Mouse (Mus musculus): ENCODE data around the gene Pcbp4.

Gene Pcbp4

DNA sequence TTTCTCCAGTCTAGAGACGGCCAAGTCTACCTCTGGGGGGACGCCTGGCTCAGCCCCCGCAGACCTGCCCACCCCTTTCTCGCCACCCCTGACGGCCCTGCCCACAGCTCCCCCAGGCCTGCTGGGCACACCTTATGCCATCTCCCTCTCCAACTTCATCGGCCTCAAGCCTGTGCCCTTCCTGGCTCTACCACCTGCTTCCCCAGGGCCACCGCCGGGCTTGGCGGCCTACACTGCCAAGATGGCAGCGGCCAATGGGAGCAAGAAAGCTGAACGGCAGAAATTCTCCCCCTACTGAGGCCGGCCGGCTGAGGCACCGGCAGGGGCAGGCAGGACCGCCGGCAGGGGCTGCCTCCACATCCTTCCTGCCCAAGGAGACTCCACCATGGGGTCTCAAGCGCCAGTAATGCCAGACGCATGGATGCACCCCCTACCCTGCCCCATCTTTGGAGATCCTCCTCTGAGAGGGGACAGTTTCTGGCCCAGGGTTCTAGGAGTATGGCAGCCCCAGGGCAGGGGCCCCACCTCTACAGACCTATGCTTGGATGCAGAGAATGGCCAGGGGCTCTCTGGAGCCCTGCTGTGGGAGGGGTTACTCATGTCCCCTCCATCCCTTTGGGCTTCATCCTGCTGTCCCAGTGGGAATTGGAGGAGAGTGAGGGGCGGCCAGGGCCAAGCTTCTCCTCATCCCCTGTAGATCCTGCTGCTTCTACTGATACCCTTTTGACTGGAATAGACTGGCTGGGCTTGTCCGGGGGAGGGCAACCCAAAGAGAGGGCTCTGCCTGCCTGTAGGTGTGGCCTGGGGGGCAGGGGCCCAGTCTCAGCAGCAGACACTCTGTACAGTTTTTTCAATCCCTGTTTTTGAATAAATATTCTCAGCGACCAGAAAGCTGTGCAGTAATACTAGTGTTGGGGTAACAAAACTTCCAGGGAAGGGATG lies 10.3 kb downstream of the Pcbp4 start:
- in situ Hi-C loops (cut with MboI; ENCODE audit: low sequenced_read_pairs), result no loop called here

GRCm38 (mm10) chr9:106464751-106465541 lies 11.9 kb downstream of the Pcbp4 start:
- in situ Hi-C loops (cut with MboI; ENCODE audit: low sequenced_read_pairs), result no loop called here

DNA sequence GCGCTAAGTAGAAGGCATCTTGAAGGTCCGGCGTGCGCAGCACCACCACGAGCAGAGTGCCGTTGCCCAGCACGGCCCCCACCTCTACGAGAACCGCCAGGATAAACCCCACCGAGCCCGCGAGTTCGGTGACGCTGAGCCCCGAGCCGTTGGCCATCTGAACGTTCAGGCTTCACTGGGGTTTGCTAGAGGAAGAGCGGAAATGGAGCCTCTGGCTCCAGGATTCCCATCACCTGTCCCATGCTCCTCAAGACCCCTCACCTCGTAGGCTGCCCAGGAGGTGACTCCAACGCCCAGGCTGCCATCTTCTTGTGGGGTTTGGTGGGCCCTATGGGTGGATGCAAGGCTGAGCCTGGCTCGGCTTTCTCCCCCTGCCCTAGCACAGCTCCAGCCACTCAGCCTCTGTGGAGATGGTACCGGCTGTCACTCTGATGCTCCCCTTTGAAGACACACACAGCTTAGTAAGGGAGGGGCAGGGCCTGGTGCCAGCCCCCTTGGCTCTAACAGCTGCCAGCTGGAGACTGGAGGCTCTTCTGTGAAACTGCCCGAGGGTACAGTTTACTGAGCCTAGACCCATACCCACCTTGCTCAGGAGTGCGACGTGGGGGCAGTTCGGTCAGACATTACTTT lies 12.6 kb downstream of the Pcbp4 start, which contains the start of gene Gpr62:
Gene Gpr62 (minus strand): TSS at position 368 of the 630 bp plus-strand sequence.
- in situ Hi-C loops (cut with MboI; ENCODE audit: low sequenced_read_pairs), result no loop called here

DNA sequence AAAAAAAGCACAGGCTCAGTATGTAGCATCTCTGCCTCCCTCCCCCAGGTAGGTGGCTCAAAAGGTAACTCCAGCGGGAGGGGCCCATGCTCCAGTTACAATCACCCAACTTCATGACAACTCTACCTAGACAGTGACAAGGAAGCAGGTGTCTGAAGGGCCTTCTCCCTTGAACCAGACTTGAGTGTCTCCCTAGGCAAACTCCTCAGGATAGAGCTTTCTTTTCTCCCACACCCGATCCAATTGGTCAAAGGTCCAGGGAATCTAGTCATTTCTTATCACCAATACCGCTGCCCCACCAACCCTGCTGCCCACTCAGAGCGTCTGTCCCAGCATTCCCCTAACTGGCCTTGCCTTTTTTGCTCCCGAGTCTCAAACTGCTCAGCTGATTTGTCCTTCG lies 13.6 kb downstream of the Pcbp4 start:
- in situ Hi-C loops (cut with MboI; ENCODE audit: low sequenced_read_pairs), result no loop called here

GRCm38 (mm10) chr9:106467746-106468145 lies 14.7 kb downstream of the Pcbp4 start:
- in situ Hi-C loops (cut with MboI; ENCODE audit: low sequenced_read_pairs), result no loop called here

DNA sequence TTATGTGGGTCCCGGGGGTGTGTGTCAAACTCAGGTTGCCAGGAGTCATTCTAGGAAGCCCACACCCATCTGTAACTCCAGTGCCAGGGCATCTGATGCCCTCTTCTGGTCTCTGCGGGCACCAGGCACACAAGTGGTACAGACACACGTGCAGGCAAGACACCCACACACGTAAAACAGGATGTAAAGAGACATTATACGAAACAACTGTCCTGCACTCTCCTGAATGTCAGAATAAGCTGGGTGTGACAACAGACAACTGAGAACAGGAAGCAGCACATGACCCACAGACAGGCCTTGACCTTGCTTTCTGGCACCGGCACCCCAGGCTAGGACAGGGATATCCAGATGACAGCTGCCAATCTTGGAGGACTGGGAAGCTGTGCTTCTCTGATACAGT lies 16.2 kb downstream of the Pcbp4 start:
- in situ Hi-C loops (cut with MboI; ENCODE audit: low sequenced_read_pairs), result no loop called here

- in situ Hi-C loops (cut with MboI; ENCODE audit: low sequenced_read_pairs), result no loop called here
These were observed 16.7 kb downstream of the Pcbp4 start for GRCm38 (mm10) chr9:106469776-106470175.

GRCm38 (mm10) chr9:106470991-106471750 lies 18.1 kb downstream of the Pcbp4 start:
- in situ Hi-C loops (cut with MboI; ENCODE audit: low sequenced_read_pairs), result no loop called here

DNA sequence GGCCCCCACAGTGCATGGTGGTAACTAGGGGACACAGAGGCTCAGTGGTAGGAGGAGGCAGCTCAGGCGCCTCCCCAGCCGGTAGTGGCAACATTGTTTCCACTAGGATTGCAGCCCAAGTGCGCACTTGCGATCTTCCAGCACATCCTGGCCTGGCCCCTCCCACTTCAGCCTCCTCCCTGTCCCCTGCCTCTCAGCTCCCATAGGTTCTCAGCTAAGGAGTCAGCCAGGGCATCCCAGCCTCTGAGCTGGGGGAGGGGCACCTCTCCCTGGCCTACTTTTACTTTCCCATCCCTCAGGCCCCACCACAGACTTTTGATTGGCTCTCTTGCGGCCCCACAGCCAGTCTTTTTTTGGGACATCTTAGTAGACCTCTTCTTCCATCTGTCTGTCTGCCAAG lies 18.8 kb downstream of the Pcbp4 start:
- in situ Hi-C loops (cut with MboI; ENCODE audit: low sequenced_read_pairs), result no loop called here

DNA sequence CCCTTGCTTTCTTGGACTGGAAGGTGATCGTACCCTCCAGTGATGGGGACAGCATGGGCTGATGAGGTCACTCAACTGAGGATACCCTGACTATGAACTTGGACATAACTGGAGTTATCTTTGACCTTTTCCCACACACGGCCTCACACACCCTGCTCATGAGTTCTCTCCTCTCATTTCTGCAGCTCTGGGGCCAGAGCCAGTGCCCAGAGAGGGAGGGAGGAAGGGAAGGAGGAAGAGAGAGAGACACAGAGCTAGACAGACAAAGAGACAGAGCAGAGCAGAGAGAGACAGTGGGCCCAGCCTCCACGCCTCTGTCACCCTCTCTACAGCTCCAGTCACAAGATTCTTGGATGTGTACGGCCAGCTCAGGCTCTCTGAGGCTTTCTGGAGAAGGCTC lies 19.2 kb downstream of the Pcbp4 start:
- in situ Hi-C loops (cut with MboI; ENCODE audit: low sequenced_read_pairs), result no loop called here

GRCm38 (mm10) chr9:106473081-106473752 lies 20.1 kb downstream of the Pcbp4 start:
- in situ Hi-C loops (cut with MboI; ENCODE audit: low sequenced_read_pairs), result no loop called here

GRCm38 (mm10) chr9:106473753-106474105 lies 20.6 kb downstream of the Pcbp4 start:
- in situ Hi-C loops (cut with MboI; ENCODE audit: low sequenced_read_pairs), result no loop called here

GRCm38 (mm10) chr9:106474456-106474855 lies 21.4 kb downstream of the Pcbp4 start:
- in situ Hi-C loops (cut with MboI; ENCODE audit: low sequenced_read_pairs), result no loop called here

DNA sequence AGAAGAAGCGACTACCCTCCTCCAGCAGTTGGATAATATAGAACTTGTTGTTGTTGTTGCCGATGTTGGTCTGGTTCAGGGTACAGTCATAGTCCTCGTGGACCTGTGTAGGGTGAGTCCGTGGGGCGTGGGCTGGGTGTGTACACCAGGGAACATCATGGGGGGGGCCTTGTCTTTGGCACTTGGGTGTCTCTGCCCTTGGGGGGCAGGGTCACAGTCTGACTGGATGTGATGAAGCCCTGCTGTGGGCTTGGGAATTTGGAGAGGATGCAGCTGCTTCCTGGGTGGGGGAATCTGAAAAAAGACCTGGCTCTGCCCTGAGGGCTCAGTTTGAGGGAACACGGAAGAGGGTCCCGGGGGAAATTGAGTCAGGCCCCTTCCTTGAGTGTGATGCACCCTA lies 22.0 kb downstream of the Pcbp4 start:
- in situ Hi-C loops (cut with MboI; ENCODE audit: low sequenced_read_pairs), result no loop called here

GRCm38 (mm10) chr9:106475663-106476001 lies 22.5 kb downstream of the Pcbp4 start, which contains the start of gene Rrp9:
Gene Rrp9 (plus strand): TSS chr9:106475963.
- in situ Hi-C loops (cut with MboI; ENCODE audit: low sequenced_read_pairs), result no loop called here

- in situ Hi-C loops (cut with MboI; ENCODE audit: low sequenced_read_pairs), result no loop called here
These were observed 23.2 kb downstream of the Pcbp4 start for GRCm38 (mm10) chr9:106476002-106476923.

DNA sequence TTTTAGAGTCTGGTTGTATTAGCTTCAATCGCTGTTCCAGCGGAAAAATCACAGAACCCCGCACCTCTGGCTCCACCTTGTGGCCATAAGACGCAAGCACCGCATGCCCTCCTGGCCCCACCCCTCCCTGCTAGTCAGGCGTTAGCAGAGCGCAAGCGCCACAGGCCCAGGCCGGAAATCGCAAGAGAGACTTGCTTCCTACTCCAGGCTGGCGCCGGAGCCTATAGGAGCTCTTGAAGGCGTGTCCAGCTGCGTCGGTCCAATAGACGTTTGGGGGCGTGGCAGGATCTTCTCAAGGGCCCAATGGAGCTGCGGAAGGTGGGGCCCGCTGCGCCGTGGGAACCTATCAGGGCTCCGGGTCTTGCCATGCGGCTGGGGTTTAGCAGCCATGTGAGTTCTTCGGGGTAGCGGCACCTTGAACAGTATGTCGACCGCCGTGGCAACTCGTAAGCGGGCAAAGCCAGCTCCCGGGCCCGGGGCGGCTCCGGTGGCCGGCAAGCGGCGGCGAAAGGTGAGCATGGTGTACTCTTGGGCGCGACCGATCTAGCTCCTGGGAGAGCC lies 23.9 kb downstream of the Pcbp4 start, which contains the start of gene Parp3:
Gene Parp3 (minus strand): TSS at position 26 of the 561 bp plus-strand sequence.
- in situ Hi-C loops (cut with MboI; ENCODE audit: low sequenced_read_pairs), result no loop called here

DNA sequence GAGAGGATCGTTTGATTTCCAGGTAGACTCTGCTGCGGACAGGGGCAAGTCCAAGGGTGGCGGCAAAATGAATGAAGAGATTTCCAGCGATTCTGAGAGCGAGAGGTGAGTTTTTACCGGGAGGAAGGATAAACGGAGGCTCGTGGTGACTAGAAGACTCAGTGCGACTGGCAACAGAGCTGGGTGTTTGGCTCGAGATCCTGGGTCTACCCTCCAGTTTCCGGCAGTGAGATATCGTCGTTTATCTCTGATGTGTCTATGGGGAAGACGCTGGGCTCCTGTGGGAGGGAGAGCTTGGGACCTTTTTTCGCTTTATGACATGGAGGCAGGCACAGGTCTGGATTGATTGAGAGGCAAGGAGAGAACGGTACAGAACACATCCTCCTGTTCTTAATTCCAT lies 24.6 kb downstream of the Pcbp4 start:
- in situ Hi-C loops (cut with MboI; ENCODE audit: low sequenced_read_pairs), result no loop called here

GRCm38 (mm10) chr9:106478101-106478500 lies 25.0 kb downstream of the Pcbp4 start:
- in situ Hi-C loops (cut with MboI; ENCODE audit: low sequenced_read_pairs), result no loop called here

Data from CH12F3 (cell line).